ENCODE assay signal across 14 mouse cellular contexts in the genomic region with DNA sequence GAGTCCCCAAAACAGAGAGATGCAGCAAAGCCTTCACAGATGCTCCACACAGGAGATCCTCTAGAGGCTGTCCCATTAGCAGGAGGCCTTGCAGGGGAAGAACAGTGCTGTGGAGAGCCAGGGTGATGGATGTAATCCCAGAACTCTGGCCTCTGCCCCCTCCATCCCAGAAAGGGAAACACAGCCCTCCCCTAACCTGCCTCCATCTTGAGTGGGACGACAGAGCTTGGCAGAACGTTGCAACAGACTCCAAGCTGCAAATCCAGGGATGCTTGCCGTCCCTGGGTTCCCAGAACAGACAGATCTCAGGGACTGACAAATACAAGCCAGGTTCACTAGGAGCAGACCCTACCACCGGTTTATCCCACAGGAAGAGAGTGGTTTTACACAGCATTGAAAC. TPM values are rescaled to one million over a fixed set of nuclear protein-coding genes. Genes with fewer than 3 reads are reported as not detected.
DNase-seq lines count a peak whose midpoint lies in the region; ATAC-seq and TF ChIP-seq lines count a peak whose summit lies in the region.
"Had no signal": no experiment of that assay in that cellular context is flagged by ENCODE, and none has a peak within 500 bp of the region (broad histone marks: within the 10 kb centered on the region; RNA-seq: fewer than 3 reads in every experiment).

No protein-coding gene starts in this region.

- 71% methylated on average over 4 of the region's 4 CpGs for WGBS in forebrain, embryonic 10.5 days
- WGBS in forebrain, postnatal 0 days: 52% methylated on average over 4 of the region's 4 CpGs
- WGBS in kidney, embryonic 15.5 days: 45% methylated on average over 4 of the region's 4 CpGs
- 55% methylated on average over 4 of the region's 4 CpGs for WGBS in liver, embryonic 16.5 days (ENCODE audit: insufficient replicate concordance)

- no peaks in the 10 kb centered on the region for H3K9me3 ChIP-seq in forebrain, embryonic 10.5 days
- no peaks in the 10 kb centered on the region for H3K9me3 ChIP-seq in forebrain, postnatal 0 days (ENCODE audit: low read length)
- H3K9me3 ChIP-seq in kidney, embryonic 15.5 days (replicated peaks): no peaks in the 10 kb centered on the region
- no peaks in the 10 kb centered on the region for H3K9me3 ChIP-seq in liver, embryonic 16.5 days (replicated peaks; ENCODE audit: control insufficient read depth, low read length)
- H3K9me3 ChIP-seq: lung, embryonic 15.5 days had no signal

- H3K4me3 ChIP-seq in forebrain, embryonic 10.5 days: no peak overlapping the region
- H3K4me3 ChIP-seq in forebrain, postnatal 0 days (ENCODE audit: low read depth, low read length): no peak overlapping the region
- no peak overlapping the region for H3K4me3 ChIP-seq in kidney, embryonic 15.5 days (replicated peaks)
- H3K4me3 ChIP-seq in liver, embryonic 16.5 days (ENCODE audit: low read depth, low read length): no peak overlapping the region
- H3K4me3 ChIP-seq: left cerebral cortex, adult 2 months; lung, embryonic 15.5 days had no signal

- H3K27ac ChIP-seq in forebrain, embryonic 10.5 days: peak overlapping the region; percentile 22; the same call in 1 of the 2 replicates
- H3K27ac ChIP-seq in forebrain, postnatal 0 days (ENCODE audit: low read depth, low read length): no peak overlapping the region
- peak overlapping the region; percentile 54; the same call in 1 of the 2 replicates for H3K27ac ChIP-seq in kidney, embryonic 15.5 days
- peak overlapping the region; percentile 79 for H3K27ac ChIP-seq in liver, embryonic 16.5 days (ENCODE audit: low read length)
- H3K27ac ChIP-seq: left cerebral cortex, adult 2 months; lung, embryonic 15.5 days had no signal

- H3K9ac ChIP-seq in forebrain, postnatal 0 days: no peak overlapping the region
- H3K9ac ChIP-seq in kidney, embryonic 15.5 days: no peak overlapping the region
- H3K9ac ChIP-seq in liver, embryonic 16.5 days (ENCODE audit: low read depth, low read length): peak overlapping the region; percentile 26; the same call in 1 of the 2 replicates
- H3K9ac ChIP-seq: lung, embryonic 15.5 days had no signal

- H3K27me3 ChIP-seq in forebrain, embryonic 10.5 days (ENCODE audit: poor library complexity, severe bottlenecking): peaks cover 17% of the 10 kb centered on the region
- no peaks in the 10 kb centered on the region for H3K27me3 ChIP-seq in forebrain, postnatal 0 days (ENCODE audit: insufficient read depth, low read length)
- H3K27me3 ChIP-seq in kidney, embryonic 15.5 days: peaks cover 5% of the 10 kb centered on the region; the same call in 1 of the 2 replicates
- peaks cover 7% of the 10 kb centered on the region; the same call in 1 of the 2 replicates for H3K27me3 ChIP-seq in liver, embryonic 16.5 days (ENCODE audit: control insufficient read depth, insufficient read depth, low read depth, low read length)
- H3K27me3 ChIP-seq: lung, embryonic 15.5 days; Patski had no signal

- no peak for TF ChIP-seq CTCF in forebrain, postnatal 0 days (IDR thresholded peaks at IDR 0.05; ENCODE audit: low read depth)

- H3K36me3 ChIP-seq in forebrain, embryonic 10.5 days (replicated peaks): no peaks in the 10 kb centered on the region
- no peaks in the 10 kb centered on the region for H3K36me3 ChIP-seq in forebrain, postnatal 0 days (ENCODE audit: insufficient read depth)
- H3K36me3 ChIP-seq in kidney, embryonic 15.5 days: no peaks in the 10 kb centered on the region
- H3K36me3 ChIP-seq in liver, embryonic 16.5 days (ENCODE audit: control insufficient read depth, insufficient read depth): no peaks in the 10 kb centered on the region
- H3K36me3 ChIP-seq: lung, embryonic 15.5 days had no signal

- no peak for ATAC-seq in forebrain, postnatal 0 days
- no peak for ATAC-seq in kidney, embryonic 15.5 days (replicated peaks; ENCODE audit: low FRiP score)
- ATAC-seq in erythroblast, adult 5-6 weeks (replicated peaks; ENCODE audit: low FRiP score, poor library complexity, severe bottlenecking): 0 out of 2 replicates have a peak, but pooled peaks have one; percentile 7
- no peak for ATAC-seq in liver, embryonic 16.5 days (ENCODE audit: low read depth)
- no peak for ATAC-seq in inflammation-experienced regulatory T-cells, adult 6 months
- ATAC-seq: forebrain, embryonic 16.5 days had no signal

- peaks cover 25% of the 10 kb centered on the region for H3K4me1 ChIP-seq in forebrain, embryonic 10.5 days
- H3K4me1 ChIP-seq in forebrain, postnatal 0 days (ENCODE audit: insufficient read depth): 0 out of 2 replicates have a peak, but pooled peaks cover 4% of the 10 kb centered on the region
- H3K4me1 ChIP-seq in kidney, embryonic 15.5 days: peaks cover 21% of the 10 kb centered on the region
- H3K4me1 ChIP-seq in liver, embryonic 16.5 days (ENCODE audit: control insufficient read depth, low read depth, low read length): peaks cover 30% of the 10 kb centered on the region

- DNase-seq in forebrain, embryonic 10.5 days (ENCODE audit: extremely low spot score, low spot score): no peak
- DNase-seq in forebrain, postnatal 0 days: no peak
- DNase-seq in kidney, adult 8-10 months: no peak
- DNase-seq in layer of hippocampus, postnatal 25 days (ENCODE audit: extremely low spot score in 1 of 2, low spot score in 1 of 2): no peak
- DNase-seq: cerebellum, adult 11-12 months had no signal

- no peak overlapping the region for H3K4me2 ChIP-seq in forebrain, postnatal 0 days (ENCODE audit: low read depth)
- H3K4me2 ChIP-seq in kidney, embryonic 15.5 days: peak overlapping the region; percentile 4; the same call in 1 of the 2 replicates
- peak overlapping the region; percentile 61 for H3K4me2 ChIP-seq in liver, embryonic 16.5 days (ENCODE audit: low read depth, low read length)

RNA-seq across cellular contexts. Expression of a gene that starts 51.8 kb away (rescaled TPM):
- 1.9 and 3.5 TPM in 2 replicates for polyA plus RNA-seq in forebrain, embryonic 10.5 days (2016; fragmentation: Nextera tagmentation; extraction: Ambion mirVana)
- 12.0 and 13.9 TPM in 2 replicates for total RNA-seq in forebrain, postnatal 0 days (2014; rRNA removed)
- 5.1 and 6.3 TPM in 2 replicates for polyA plus RNA-seq in forebrain, postnatal 0 days (2015; fragmentation: Nextera tagmentation; extraction: Ambion mirVana)
- 25.4 and 30.4 TPM in 2 replicates for polyA plus RNA-seq in kidney, embryonic 15.5 days (2015; fragmentation: Nextera tagmentation; extraction: Ambion mirVana)
- total RNA-seq in erythroblast, adult 5-6 weeks (2015; ENCODE audit: low replicate concordance): not detected in 2 replicates
- total RNA-seq in erythroblast, adult 5-6 weeks (2017; ENCODE audit: low replicate concordance): 2.4 and 4.7 TPM in 2 replicates
- 17.8 and 19.7 TPM in 2 replicates for polyA plus RNA-seq in liver, embryonic 16.5 days (2015; fragmentation: Nextera tagmentation; extraction: Ambion mirVana)
- 1 to 10 TPM; 1.0 to 1.9 TPM for total RNA-seq in layer of hippocampus, postnatal 25 days (2021)
- not detected for polyA plus RNA-seq in inflammation-experienced regulatory T-cells, adult 6 months (2017; shearing (Covaris generic))
- total RNA-seq: granulocyte monocyte progenitor cell, adult 5-6 weeks had no signal
